12 mouse cellular contexts compared by ENCODE assay signal in genomic region chr1:75503651-75503980, GRCm38 (mm10). TPM values are rescaled to one million over a fixed set of nuclear protein-coding genes. Genes with fewer than 3 reads are reported as not detected.
DNase-seq lines count a peak whose midpoint lies in the region; ATAC-seq and TF ChIP-seq lines count a peak whose summit lies in the region.
"Had no signal": no experiment of that assay in that cellular context is flagged by ENCODE, and none has a peak within 500 bp of the region (broad histone marks: within the 10 kb centered on the region; RNA-seq: fewer than 3 reads in every experiment).

No protein-coding gene starts in this region.

- intact Hi-C loops in heart, postnatal 36 days (cut with DNase I) = no loop called here

- no peaks in the 10 kb centered on the region for H3K9me3 ChIP-seq in heart, embryonic 11.5 days (replicated peaks; ENCODE audit: control insufficient read depth, low read length)
- no peaks in the 10 kb centered on the region for H3K9me3 ChIP-seq in lung, embryonic 15.5 days
- H3K9me3 ChIP-seq in embryonic facial prominence, embryonic 13.5 days = no peaks in the 10 kb centered on the region
- no peaks in the 10 kb centered on the region for H3K9me3 ChIP-seq in stomach, embryonic 14.5 days (ENCODE audit: control insufficient read depth, low read depth, low read length)
- H3K9me3 ChIP-seq in midbrain, postnatal 0 days (ENCODE audit: low read length) = no peaks in the 10 kb centered on the region
- H3K9me3 ChIP-seq: liver, embryonic 12.5 days had no signal

- peak overlapping the region; percentile 78 for H3K4me3 ChIP-seq in heart, embryonic 11.5 days (ENCODE audit: low read depth, low read length)
- peak overlapping the region; percentile 7; the same call in 1 of the 2 replicates for H3K4me3 ChIP-seq in lung, embryonic 15.5 days
- no peak overlapping the region; the same call in 1 of the 2 replicates for H3K4me3 ChIP-seq in embryonic facial prominence, embryonic 13.5 days
- H3K4me3 ChIP-seq in stomach, embryonic 14.5 days (ENCODE audit: low read depth, low read length) = no peak overlapping the region
- H3K4me3 ChIP-seq in midbrain, postnatal 0 days (ENCODE audit: low read depth, low read length) = no peak overlapping the region
- H3K4me3 ChIP-seq: layer of hippocampus, adult 2 months; liver, embryonic 12.5 days had no signal

- H3K4me1 ChIP-seq in heart, embryonic 11.5 days (ENCODE audit: control insufficient read depth, insufficient read depth, low read length) = peaks cover 33% of the 10 kb centered on the region
- peaks cover 31% of the 10 kb centered on the region for H3K4me1 ChIP-seq in lung, embryonic 15.5 days
- H3K4me1 ChIP-seq in embryonic facial prominence, embryonic 13.5 days = peaks cover 31% of the 10 kb centered on the region
- peaks cover 17% of the 10 kb centered on the region for H3K4me1 ChIP-seq in stomach, embryonic 14.5 days (ENCODE audit: control insufficient read depth, insufficient read depth, low read length)
- H3K4me1 ChIP-seq in midbrain, postnatal 0 days (ENCODE audit: insufficient read depth, low read length) = peaks cover 4% of the 10 kb centered on the region; the same call in 1 of the 2 replicates

- peaks cover 31% of the 10 kb centered on the region for H3K36me3 ChIP-seq in heart, embryonic 11.5 days (ENCODE audit: control insufficient read depth, insufficient read depth, low read length)
- peaks cover 51% of the 10 kb centered on the region for H3K36me3 ChIP-seq in lung, embryonic 15.5 days
- H3K36me3 ChIP-seq in embryonic facial prominence, embryonic 13.5 days = peaks cover 52% of the 10 kb centered on the region
- peaks cover 45% of the 10 kb centered on the region for H3K36me3 ChIP-seq in stomach, embryonic 14.5 days (ENCODE audit: control insufficient read depth, insufficient read depth, low read length)
- H3K36me3 ChIP-seq in midbrain, postnatal 0 days (ENCODE audit: insufficient read depth, low read length) = peaks cover 22% of the 10 kb centered on the region

- no peak for ATAC-seq in heart, embryonic 11.5 days (replicated peaks; ENCODE audit: insufficient number of reproducible peaks, low FRiP score, low TSS enrichment)
- no peak for ATAC-seq in lung, embryonic 15.5 days (ENCODE audit: borderline replicate concordance, extremely low read depth, low FRiP score, low TSS enrichment)
- ATAC-seq in embryonic facial prominence, embryonic 13.5 days (ENCODE audit: insufficient number of reproducible peaks, insufficient read depth, low FRiP score, low TSS enrichment, low read depth) = no peak
- no peak for ATAC-seq in stomach, embryonic 14.5 days (ENCODE audit: insufficient number of reproducible peaks, insufficient read depth, low FRiP score, low read depth)
- ATAC-seq in frontal cortex, adult (ENCODE audit: low TSS enrichment) = no peak
- ATAC-seq in midbrain, postnatal 0 days (ENCODE audit: low FRiP score) = no peak
- ATAC-seq: liver, embryonic 12.5 days; midbrain, embryonic 16.5 days had no signal

- H3K4me2 ChIP-seq in heart, embryonic 11.5 days = peak overlapping the region; percentile 65
- peak overlapping the region; percentile 79 for H3K4me2 ChIP-seq in lung, embryonic 15.5 days
- H3K4me2 ChIP-seq in embryonic facial prominence, embryonic 13.5 days = peak overlapping the region; percentile 95
- peak overlapping the region; percentile 97; the same call in 1 of the 2 replicates for H3K4me2 ChIP-seq in stomach, embryonic 14.5 days (replicated peaks; ENCODE audit: low read depth, low read length)
- H3K4me2 ChIP-seq in midbrain, postnatal 0 days (ENCODE audit: low read depth, low read length, poor library complexity, severe bottlenecking) = no peak overlapping the region

- H3K27me3 ChIP-seq in heart, embryonic 11.5 days (ENCODE audit: control insufficient read depth, insufficient read depth, low read length) = no peaks in the 10 kb centered on the region
- no peaks in the 10 kb centered on the region for H3K27me3 ChIP-seq in lung, embryonic 15.5 days
- H3K27me3 ChIP-seq in embryonic facial prominence, embryonic 13.5 days = no peaks in the 10 kb centered on the region
- no peaks in the 10 kb centered on the region for H3K27me3 ChIP-seq in stomach, embryonic 14.5 days (ENCODE audit: control insufficient read depth, insufficient read depth, low read length)
- H3K27me3 ChIP-seq in midbrain, postnatal 0 days (ENCODE audit: insufficient read depth, low read length) = no peaks in the 10 kb centered on the region

- peak overlapping the region; percentile 54; the same call in 1 of the 2 replicates for H3K9ac ChIP-seq in heart, embryonic 11.5 days (ENCODE audit: low read depth, low read length)
- H3K9ac ChIP-seq in lung, embryonic 15.5 days = no peak overlapping the region
- H3K9ac ChIP-seq in embryonic facial prominence, embryonic 13.5 days = peak overlapping the region; percentile 36; the same call in 1 of the 2 replicates
- H3K9ac ChIP-seq in stomach, embryonic 14.5 days (replicated peaks; ENCODE audit: low read depth, low read length) = no peak overlapping the region
- H3K9ac ChIP-seq in midbrain, postnatal 0 days (replicated peaks; ENCODE audit: low read length, poor library complexity, severe bottlenecking) = no peak overlapping the region
- H3K9ac ChIP-seq: liver, embryonic 12.5 days had no signal

- 52% methylated on average over 23 of the region's 23 CpGs for WGBS in heart, embryonic 11.5 days (ENCODE audit: insufficient replicate concordance)
- 71% methylated on average over 23 of the region's 23 CpGs for WGBS in lung, embryonic 15.5 days
- WGBS in embryonic facial prominence, embryonic 13.5 days = 71% methylated on average over 23 of the region's 23 CpGs
- WGBS in stomach, embryonic 14.5 days = 63% methylated on average over 23 of the region's 23 CpGs
- 80% methylated on average over 23 of the region's 23 CpGs for WGBS in midbrain, postnatal 0 days

- no peak overlapping the region for H3K27ac ChIP-seq in heart, embryonic 11.5 days (ENCODE audit: low read depth, low read length)
- no peak overlapping the region for H3K27ac ChIP-seq in lung, embryonic 15.5 days
- H3K27ac ChIP-seq in embryonic facial prominence, embryonic 13.5 days = no peak overlapping the region
- no peak overlapping the region for H3K27ac ChIP-seq in stomach, embryonic 14.5 days (ENCODE audit: low read length)
- H3K27ac ChIP-seq in midbrain, postnatal 0 days (ENCODE audit: low read depth, low read length) = no peak overlapping the region
- H3K27ac ChIP-seq: liver, embryonic 12.5 days had no signal

- DNase-seq in heart, postnatal 36 days = no peak
- DNase-seq in lung, postnatal 36 days = no peak
- DNase-seq in midbrain, postnatal 0 days (ENCODE audit: low spot score) = no peak
- DNase-seq: gastrocnemius, postnatal 14 days had no signal

- no peak for TF ChIP-seq CTCF in midbrain, postnatal 0 days (IDR thresholded peaks at IDR 0.05)

RNA-seq across cellular contexts. Expression of gene Obsl1, which starts 2.6 kb away (rescaled TPM):
- polyA plus RNA-seq in heart, embryonic 11.5 days (2014; fragmentation: Nextera tagmentation; extraction: Ambion mirVana) = 98.8 and 102 TPM in 2 replicates
- total RNA-seq in heart, postnatal 36 days (2021) = 100 to 1,000 TPM; 130 to 136 TPM
- 74.0 and 77.9 TPM in 2 replicates for polyA plus RNA-seq in lung, embryonic 15.5 days (2015; fragmentation: Nextera tagmentation; extraction: Ambion mirVana)
- 62.3 and 67.1 TPM in 2 replicates for polyA plus RNA-seq in embryonic facial prominence, embryonic 13.5 days (2015; fragmentation: Nextera tagmentation; extraction: Ambion mirVana)
- 77.0 and 79.0 TPM in 2 replicates for polyA plus RNA-seq in stomach, embryonic 14.5 days (2014; fragmentation: Nextera tagmentation; extraction: Ambion mirVana)
- total RNA-seq in midbrain, postnatal 0 days (2014; rRNA removed) = 40.7 and 45.9 TPM in 2 replicates
- 24.2 TPM in 2 replicates for polyA plus RNA-seq in midbrain, postnatal 0 days (2015; fragmentation: Nextera tagmentation; extraction: Ambion mirVana)

RNA-seq across cellular contexts. Expression of gene Inha, which starts 3.3 kb away (rescaled TPM):
- 4.0 and 4.8 TPM in 2 replicates for polyA plus RNA-seq in heart, embryonic 11.5 days (2014; fragmentation: Nextera tagmentation; extraction: Ambion mirVana)
- total RNA-seq in heart, postnatal 36 days (2021) = 1 to 10 TPM; 3.6 TPM
- 3.6 and 4.6 TPM in 2 replicates for polyA plus RNA-seq in lung, embryonic 15.5 days (2015; fragmentation: Nextera tagmentation; extraction: Ambion mirVana)
- 12.3 and 13.2 TPM in 2 replicates for polyA plus RNA-seq in embryonic facial prominence, embryonic 13.5 days (2015; fragmentation: Nextera tagmentation; extraction: Ambion mirVana)
- polyA plus RNA-seq in stomach, embryonic 14.5 days (2014; fragmentation: Nextera tagmentation; extraction: Ambion mirVana) = 7.2 and 7.4 TPM in 2 replicates
- 30.9 and 33.3 TPM in 2 replicates for total RNA-seq in midbrain, postnatal 0 days (2014; rRNA removed)
- 22.5 and 23.2 TPM in 2 replicates for polyA plus RNA-seq in midbrain, postnatal 0 days (2015; fragmentation: Nextera tagmentation; extraction: Ambion mirVana)

RNA-seq across cellular contexts. Expression of gene Stk11ip, which starts 17.7 kb away (rescaled TPM):
- polyA plus RNA-seq in heart, embryonic 11.5 days (2014; fragmentation: Nextera tagmentation; extraction: Ambion mirVana) = 9.1 and 11.6 TPM in 2 replicates
- total RNA-seq in heart, postnatal 36 days (2021) = 10 to 100 TPM in 1 of 2 experiments, 1 to 10 TPM in 1; 9.2 to 14.1 TPM
- 20.7 and 20.8 TPM in 2 replicates for polyA plus RNA-seq in lung, embryonic 15.5 days (2015; fragmentation: Nextera tagmentation; extraction: Ambion mirVana)
- polyA plus RNA-seq in embryonic facial prominence, embryonic 13.5 days (2015; fragmentation: Nextera tagmentation; extraction: Ambion mirVana) = 22.0 and 22.5 TPM in 2 replicates
- 16.8 and 19.0 TPM in 2 replicates for polyA plus RNA-seq in stomach, embryonic 14.5 days (2014; fragmentation: Nextera tagmentation; extraction: Ambion mirVana)
- 28.8 and 32.7 TPM in 2 replicates for total RNA-seq in midbrain, postnatal 0 days (2014; rRNA removed)
- 15.6 and 16.9 TPM in 2 replicates for polyA plus RNA-seq in midbrain, postnatal 0 days (2015; fragmentation: Nextera tagmentation; extraction: Ambion mirVana)

RNA-seq across cellular contexts. Expression of gene Tmem198, which starts 24.3 kb away (rescaled TPM):
- 0.14 and 0.54 TPM in 2 replicates for polyA plus RNA-seq in heart, embryonic 11.5 days (2014; fragmentation: Nextera tagmentation; extraction: Ambion mirVana)
- total RNA-seq in heart, postnatal 36 days (2021) = under 1 TPM; 0.11 to 0.19 TPM
- polyA plus RNA-seq in lung, embryonic 15.5 days (2015; fragmentation: Nextera tagmentation; extraction: Ambion mirVana) = 0.65 and 0.82 TPM in 2 replicates
- 1.1 and 1.5 TPM in 2 replicates for polyA plus RNA-seq in embryonic facial prominence, embryonic 13.5 days (2015; fragmentation: Nextera tagmentation; extraction: Ambion mirVana)
- 1.6 and 1.7 TPM in 2 replicates for polyA plus RNA-seq in stomach, embryonic 14.5 days (2014; fragmentation: Nextera tagmentation; extraction: Ambion mirVana)
- 52.4 and 57.8 TPM in 2 replicates for total RNA-seq in midbrain, postnatal 0 days (2014; rRNA removed)
- 49.4 and 50.4 TPM in 2 replicates for polyA plus RNA-seq in midbrain, postnatal 0 days (2015; fragmentation: Nextera tagmentation; extraction: Ambion mirVana)

RNA-seq across cellular contexts. Expression of gene Chpf, which starts 24.5 kb away (rescaled TPM):
- 21.4 and 24.6 TPM in 2 replicates for polyA plus RNA-seq in heart, embryonic 11.5 days (2014; fragmentation: Nextera tagmentation; extraction: Ambion mirVana)
- total RNA-seq in heart, postnatal 36 days (2021) = 10 to 100 TPM; 25.5 to 26.8 TPM
- 29.5 and 31.1 TPM in 2 replicates for polyA plus RNA-seq in lung, embryonic 15.5 days (2015; fragmentation: Nextera tagmentation; extraction: Ambion mirVana)
- polyA plus RNA-seq in embryonic facial prominence, embryonic 13.5 days (2015; fragmentation: Nextera tagmentation; extraction: Ambion mirVana) = 30.6 and 31.5 TPM in 2 replicates
- polyA plus RNA-seq in stomach, embryonic 14.5 days (2014; fragmentation: Nextera tagmentation; extraction: Ambion mirVana) = 38.4 and 41.0 TPM in 2 replicates
- 125 and 132 TPM in 2 replicates for total RNA-seq in midbrain, postnatal 0 days (2014; rRNA removed)
- polyA plus RNA-seq in midbrain, postnatal 0 days (2015; fragmentation: Nextera tagmentation; extraction: Ambion mirVana) = 60.0 and 60.8 TPM in 2 replicates

Comparison
In these comparisons a context has a peak if more than half of its experiments do, and no peak if none do; other contexts are left out.
1. H3K4me3 ChIP-seq: peak in heart, embryonic 11.5 days (single experiment) and lung, embryonic 15.5 days (single experiment); none in embryonic facial prominence, embryonic 13.5 days (single experiment), stomach, embryonic 14.5 days (single experiment) and midbrain, postnatal 0 days (single experiment).
2. H3K9ac ChIP-seq: peak in heart, embryonic 11.5 days (single experiment) and embryonic facial prominence, embryonic 13.5 days (single experiment); none in lung, embryonic 15.5 days (single experiment), stomach, embryonic 14.5 days (single experiment) and midbrain, postnatal 0 days (single experiment).